Mouse (Mus musculus) MEL (cell line): ENCODE measurements at regions not wholly inside any gene's neighbourhood (a gene's known extent, or its start where the extent isn't known, plus 50 kb on each side); places are given as distances from the start of the nearest gene placed in this dataset.

Experiments
- CHD2 ChIP-seq: IDR thresholded peaks from 2 replicates; pipeline ENCODE4 v1.6.1; 2011; ENCODE audit warnings: low read length, improper control_type of control experiment
- CTCF ChIP-seq, 3 experiments: IDR thresholded peaks in 2 of 3; conservative IDR thresholded peaks in 1 of 3; 2 replicates each; pipeline ENCODE4 v1.5.1; 2011 to 2012; ENCODE audit warnings: low read length in 3 of 3, low read depth in 2 of 3, mild to moderate bottlenecking in 2 of 3, improper control_type of control experiment in 1 of 3, inconsistent platforms in 1 of 3, mixed read lengths in 1 of 3, moderate library complexity in 1 of 3; ENCODE audit not compliant: control insufficient read depth in 1 of 3, insufficient read depth in 1 of 3, poor library complexity in 1 of 3, severe bottlenecking in 1 of 3
- ELF1 ChIP-seq: IDR thresholded peaks from 2 replicates; pipeline ENCODE4 v1.6.1; 2014; ENCODE audit warnings: low read depth, mild to moderate bottlenecking, inconsistent platforms, low read length, improper control_type of control experiment, moderate library complexity
- EP300 ChIP-seq, 2 experiments: IDR thresholded peaks; 2 replicates each; pipeline ENCODE4 v1.6.1; 2011; ENCODE audit warnings: improper control_type of control experiment in 2 of 2, low read length in 2 of 2, low read depth in 1 of 2, mild to moderate bottlenecking in 1 of 2
- GATA1 ChIP-seq: IDR thresholded peaks from 2 replicates; pipeline ENCODE4 v1.6.1; 2011; ENCODE audit warnings: low read depth, low read length, improper control_type of control experiment
- MAFK ChIP-seq: IDR thresholded peaks from 2 replicates; pipeline ENCODE4 v1.6.1; 2011; ENCODE audit warnings: low read depth, mild to moderate bottlenecking, low read length, improper control_type of control experiment, borderline replicate concordance
- MAZ ChIP-seq: IDR thresholded peaks from 2 replicates; pipeline ENCODE4 v1.6.1; 2012; ENCODE audit warnings: low read depth, mild to moderate bottlenecking, inconsistent platforms, low read length, improper control_type of control experiment
- MYC ChIP-seq: IDR thresholded peaks from 2 replicates; pipeline ENCODE4 v1.6.1; 2011; ENCODE audit warnings: low read depth, mild to moderate bottlenecking, low read length, improper control_type of control experiment, moderate library complexity
- POLR2A ChIP-seq, 2 experiments: IDR thresholded peaks; 2 replicates each; pipeline ENCODE4 v1.6.1; 2011 to 2012; ENCODE audit warnings: low read length in 2 of 2, mild to moderate bottlenecking in 2 of 2, control low read depth in 1 of 2, improper control_type of control experiment in 1 of 2, low read depth in 1 of 2, moderate library complexity in 1 of 2; ENCODE audit not compliant: control insufficient read depth in 1 of 2, insufficient read depth in 1 of 2, poor library complexity in 1 of 2
- RAD21 ChIP-seq: IDR thresholded peaks from 2 replicates; pipeline ENCODE4 v1.6.1; 2011; ENCODE audit warnings: mild to moderate bottlenecking, low read depth, low read length, improper control_type of control experiment
- TAL1 ChIP-seq: IDR thresholded peaks from 2 replicates; pipeline ENCODE4 v1.6.1; 2012; ENCODE audit warnings: mild to moderate bottlenecking, inconsistent platforms, low read length, moderate library complexity, mixed read lengths
- TBP ChIP-seq: IDR thresholded peaks from 2 replicates; pipeline ENCODE4 v1.8.0; 2011; ENCODE audit warnings: low read depth, low read length, improper control_type of control experiment

- TF ChIP-seq TAL1 (no peak), CTCF (IDR thresholded peaks at IDR 0.05 in 2 of 3, conservative IDR thresholded peaks at IDR 0.05 in 1 of 3; ENCODE audit: control insufficient read depth in 1 of 3, insufficient read depth in 1 of 3, low read depth in 2 of 3, low read length in 3 of 3, poor library complexity in 1 of 3, severe bottlenecking in 1 of 3) (no peak), ELF1 (no peak), MAFK (no peak), TBP (no peak), MYC (no peak), MAZ (no peak), CHD2 (no peak), GATA1 (no peak), RAD21 (no peak), POLR2A (IDR thresholded peaks at IDR 0.05; ENCODE audit: control insufficient read depth in 1 of 2, insufficient read depth in 1 of 2, low read depth in 1 of 2, low read length in 2 of 2, poor library complexity in 1 of 2) (no peak), EP300 (IDR thresholded peaks at IDR 0.05; ENCODE audit: low read depth in 1 of 2, low read length in 2 of 2) (no peak)
Measured at GRCm38 (mm10) chr9:86011661-86012060, 169.5 kb downstream of the Tpbg start.
